Mouse (Mus musculus) myocyte (in vitro differentiated cells): ENCODE measurements around the gene Olfr47. TPM values are rescaled to one million over a fixed set of nuclear protein-coding genes. Genes with fewer than 3 reads are reported as not detected.

Experiments used
- H3K27me3 ChIP-seq: one replicate; pipeline ENCODE4 v1.6.1; 2011; ENCODE audit not compliant: control insufficient read depth, insufficient read depth, insufficient read length
- H3K36me3 ChIP-seq: one replicate; pipeline ENCODE4 v1.6.1; 2011; ENCODE audit not compliant: control insufficient read depth, insufficient read depth
- H3K4me2 ChIP-seq: one replicate; pipeline ENCODE4 v1.6.1; 2011; ENCODE audit warnings: low read depth, control low read depth
- H3K4me3 ChIP-seq: one replicate; pipeline ENCODE4 v1.5.1; 2011; ENCODE audit warnings: mild to moderate bottlenecking, control low read depth, moderate library complexity
- H3K79me2 ChIP-seq: one replicate; pipeline ENCODE4 v1.6.1; 2011; ENCODE audit not compliant: control insufficient read depth, insufficient read depth
- H3ac ChIP-seq: one replicate; pipeline ENCODE4 v1.6.1; 2011; ENCODE audit not compliant: control insufficient read depth, insufficient read length
- CEBPB ChIP-seq: IDR thresholded peaks from 2 replicates; pipeline ENCODE4 v1.6.1; 2011; ENCODE audit warnings: mild to moderate bottlenecking, moderate library complexity; ENCODE audit not compliant: poor library complexity, insufficient read depth, severe bottlenecking
- E2F4 ChIP-seq: IDR thresholded peaks from one replicate; pipeline ENCODE4 v1.6.1; 2011; ENCODE audit warnings: mild to moderate bottlenecking, control low read depth, moderate library complexity; ENCODE audit not compliant: insufficient read depth
- MAX ChIP-seq: IDR thresholded peaks from one replicate; pipeline ENCODE4 v1.6.1; 2011; ENCODE audit warnings: low read depth, mild to moderate bottlenecking, control low read depth
- MYOD1 ChIP-seq, 3 experiments: IDR thresholded peaks; one replicate each; pipeline ENCODE4 v1.6.1; 2011; ENCODE audit warnings: control low read depth in 2 of 3, low read depth in 2 of 3, mild to moderate bottlenecking in 2 of 3, moderate library complexity in 1 of 3; ENCODE audit not compliant: insufficient read length in 2 of 3, control insufficient read depth in 1 of 3
- MYOG ChIP-seq, 3 experiments: IDR thresholded peaks; one replicate each; pipeline ENCODE4 v1.6.1; 2011; ENCODE audit warnings: control low read depth in 2 of 3, low read depth in 2 of 3, mild to moderate bottlenecking in 2 of 3; ENCODE audit not compliant: insufficient read length in 2 of 3, control insufficient read depth in 1 of 3, insufficient read depth in 1 of 3
- POLR2A ChIP-seq: IDR thresholded peaks from one replicate; pipeline ENCODE4 v1.6.1; 2011; ENCODE audit warnings: low read depth, mild to moderate bottlenecking, control low read depth, moderate library complexity; ENCODE audit not compliant: insufficient read length
- POLR2AphosphoS2 ChIP-seq: IDR thresholded peaks from one replicate; pipeline ENCODE4 v1.6.1; 2011; ENCODE audit warnings: low read depth, control low read depth; ENCODE audit not compliant: insufficient read length
- REST ChIP-seq: IDR thresholded peaks from one replicate; pipeline ENCODE4 v1.6.1; 2011; ENCODE audit warnings: mild to moderate bottlenecking, control low read depth, moderate library complexity; ENCODE audit not compliant: insufficient read depth, insufficient read length
- SRF ChIP-seq: IDR thresholded peaks from one replicate; pipeline ENCODE4 v1.6.1; 2011; ENCODE audit warnings: low read depth; ENCODE audit not compliant: control insufficient read depth, insufficient read length
- TCF12 ChIP-seq: IDR thresholded peaks from one replicate; pipeline ENCODE4 v1.6.1; 2011; ENCODE audit warnings: mild to moderate bottlenecking, control low read depth; ENCODE audit not compliant: poor library complexity, insufficient read depth, severe bottlenecking
- TCF3 ChIP-seq: IDR thresholded peaks from one replicate; pipeline ENCODE4 v1.6.1; 2011; ENCODE audit warnings: low read depth, control low read depth; ENCODE audit not compliant: insufficient read length
- USF1 ChIP-seq: IDR thresholded peaks from one replicate; pipeline ENCODE4 v1.6.1; 2011; ENCODE audit warnings: low read depth, mild to moderate bottlenecking, control low read depth, moderate library complexity
- polyA plus RNA-seq: library from polyadenylated mRNA; unstranded; fragments of >200 nt; fragmentation: generic; extraction: Trizol; gene quantifications from one replicate; pipeline ENCODE4 v1.2.1, GENCODE M21; 2012; ENCODE audit warnings: missing spikeins

Gene Olfr47
- polyA plus RNA-seq, 1 experiment, result not detected

DNA sequence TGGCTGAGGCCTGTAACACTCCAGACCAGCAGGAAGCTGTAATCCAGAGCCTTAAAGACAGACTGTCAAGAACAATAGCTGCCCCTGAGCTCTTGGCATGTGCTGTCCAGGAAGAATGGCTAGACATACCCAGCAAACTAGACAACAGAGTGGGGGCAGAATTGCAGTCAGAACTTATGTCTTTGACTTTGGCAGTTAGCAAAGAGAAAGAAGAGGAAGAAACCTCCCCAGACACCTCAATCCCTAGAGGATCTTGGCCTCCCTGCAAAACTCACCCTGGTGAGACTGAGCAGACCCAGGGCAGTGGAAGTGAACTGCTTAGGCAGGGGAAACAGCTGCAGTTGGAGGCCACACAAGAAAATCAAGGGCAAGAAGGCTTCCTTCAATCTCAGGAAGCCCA is 41.3 kb downstream of the Olfr47 start:
- H3ac ChIP-seq, result no peak overlapping the region
- H3K4me3 ChIP-seq, result no peak overlapping the region
- peaks cover 23% of the 10 kb centered on the region for H3K36me3 ChIP-seq
- H3K79me2 ChIP-seq, result no peaks in the 10 kb centered on the region
- TF ChIP-seq MAX (no peak), POLR2A (no peak), CEBPB (no peak)
- H3K4me2 ChIP-seq, result no peak overlapping the region
- no peaks in the 10 kb centered on the region for H3K27me3 ChIP-seq

- Histone ChIP-seq H3ac (no peak overlapping the region), H3K4me3 (no peak overlapping the region), H3K36me3 (peaks cover 23% of the 10 kb centered on the region), H3K79me2 (no peaks in the 10 kb centered on the region), H3K4me2 (no peak overlapping the region), H3K27me3 (no peaks in the 10 kb centered on the region)
- TF ChIP-seq MYOG (IDR thresholded peaks at IDR 0.05; ENCODE audit: control insufficient read depth in 1 of 3, insufficient read depth in 1 of 3, insufficient read length in 2 of 3, low read depth in 2 of 3), result no peak
- TF ChIP-seq CEBPB, result no peak
- TF ChIP-seq SRF, result no peak
- no peak for TF ChIP-seq USF1
- TF ChIP-seq E2F4, result no peak
- no peak for TF ChIP-seq POLR2AphosphoS2
- no peak for TF ChIP-seq REST
- TF ChIP-seq MAX, result no peak
- TF ChIP-seq MYOD1 (IDR thresholded peaks at IDR 0.05; ENCODE audit: control insufficient read depth in 1 of 3, insufficient read length in 2 of 3, low read depth in 2 of 3), result no peak
- no peak for TF ChIP-seq TCF12
- TF ChIP-seq TCF3, result no peak
- no peak for TF ChIP-seq POLR2A
Measured at GRCm38 (mm10) chr6:43274123-43274522, 42.8 kb downstream of the Olfr47 start.

- H3K4me3 ChIP-seq, result no peak overlapping the region
- no peak overlapping the region for H3ac ChIP-seq
- H3K4me2 ChIP-seq, result no peak overlapping the region
- no peaks in the 10 kb centered on the region for H3K79me2 ChIP-seq
- TF ChIP-seq REST (no peak), CEBPB (no peak), MYOG (IDR thresholded peaks at IDR 0.05; ENCODE audit: control insufficient read depth in 1 of 3, insufficient read depth in 1 of 3, insufficient read length in 2 of 3, low read depth in 2 of 3) (no peak), MAX (no peak), E2F4 (no peak), TCF3 (no peak)
- no peaks in the 10 kb centered on the region for H3K27me3 ChIP-seq
- peaks cover 27% of the 10 kb centered on the region for H3K36me3 ChIP-seq
Measured at GRCm38 (mm10) chr6:43278247-43278646, 46.9 kb downstream of the Olfr47 start.

DNA sequence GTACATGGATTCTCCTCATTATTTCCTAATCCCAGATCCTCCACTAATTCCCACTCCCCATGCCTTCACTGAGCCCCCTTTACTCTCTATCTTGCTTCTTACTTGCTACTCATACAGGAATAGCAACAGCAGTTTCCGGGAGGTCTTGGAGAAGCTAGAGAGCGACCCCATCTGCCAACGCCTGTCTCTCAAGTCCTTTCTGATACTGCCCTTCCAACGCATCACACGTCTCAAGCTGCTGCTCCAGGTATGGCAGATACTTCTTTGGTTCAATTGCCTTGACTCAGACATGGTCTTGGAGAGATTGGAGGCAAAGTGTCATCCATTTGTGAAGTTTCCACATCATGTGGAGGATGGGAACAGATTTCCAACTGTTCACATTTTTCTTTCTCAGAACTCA is 49.2 kb downstream of the Olfr47 start:
- no peak overlapping the region for H3K4me3 ChIP-seq
- H3K36me3 ChIP-seq, result peaks cover 42% of the 10 kb centered on the region
- no peak for TF ChIP-seq E2F4
- no peak for TF ChIP-seq CEBPB
- no peak for TF ChIP-seq TCF12
- TF ChIP-seq SRF, result no peak
- no peak for TF ChIP-seq POLR2A
- TF ChIP-seq MAX, result no peak
- TF ChIP-seq TCF3, result no peak
- no peak for TF ChIP-seq USF1
- no peak for TF ChIP-seq REST
- TF ChIP-seq POLR2AphosphoS2, result no peak
- no peak for TF ChIP-seq MYOG (IDR thresholded peaks at IDR 0.05; ENCODE audit: control insufficient read depth in 1 of 3, insufficient read depth in 1 of 3, insufficient read length in 2 of 3, low read depth in 2 of 3)
- no peak for TF ChIP-seq MYOD1 (IDR thresholded peaks at IDR 0.05; ENCODE audit: control insufficient read depth in 1 of 3, insufficient read length in 2 of 3, low read depth in 2 of 3)

More for the DNA sequence above, 49.2 kb downstream of the Olfr47 start:
- Histone ChIP-seq H3ac (no peak overlapping the region), H3K4me2 (no peak overlapping the region), H3K27me3 (no peaks in the 10 kb centered on the region), H3K79me2 (no peaks in the 10 kb centered on the region)

Other genes with a start within 250 kb of the Olfr47 start
- gene Olfr441, start 125.2 kb upstream of the Olfr47 start, polyA plus RNA-seq, result not detected
- gene Olfr237-ps1, start 85.0 kb upstream of the Olfr47 start, polyA plus RNA-seq, result not detected
- gene Olfr437, start 68.2 kb upstream of the Olfr47 start, polyA plus RNA-seq, result not detected
- not detected for gene Olfr13, start 59.4 kb upstream of the Olfr47 start, polyA plus RNA-seq
- not detected for gene Olfr435, start 34.4 kb upstream of the Olfr47 start, polyA plus RNA-seq
- not detected for gene Olfr434, start 18.5 kb upstream of the Olfr47 start, polyA plus RNA-seq
- 14.5 TPM for gene Arhgef5, start 34.1 kb downstream of the Olfr47 start, polyA plus RNA-seq
- not detected for gene Nobox, start 78.0 kb downstream of the Olfr47 start, polyA plus RNA-seq